Mouse (Mus musculus) kidney, embryonic 14.5 days (tissue): ENCODE measurements around the gene Yipf4. TPM values are rescaled to one million over a fixed set of nuclear protein-coding genes. Genes with fewer than 3 reads are reported as not detected.
"Not testable (repeated sequence)": the region's sequence is repeated elsewhere in the genome, so short reads cannot be mapped to it uniquely, and the experiment has no call there.

Experiments used
- ATAC-seq: fragments of 200-750 bp; cut with Nextera tagmentation; 2 replicates; pipeline ENCODE4 v1.8.0; 2017; ENCODE audit warnings: moderate number of reproducible peaks, mild to moderate bottlenecking, moderate TSS enrichment, moderate library complexity; ENCODE audit not compliant: low FRiP score, low TSS enrichment
- H3K27ac ChIP-seq: fragments of 300-500 bp; sonication (generic); 2 replicates; pipeline ENCODE4 v1.5.1; 2014; ENCODE audit warnings: low read depth, mild to moderate bottlenecking, low read length, moderate library complexity, mixed read lengths
- H3K27me3 ChIP-seq: fragments of 300-500 bp; sonication (generic); 2 replicates; pipeline ENCODE4 v1.6.1; 2014; ENCODE audit warnings: mild to moderate bottlenecking, low read length; ENCODE audit not compliant: control insufficient read depth, insufficient read depth
- H3K36me3 ChIP-seq: fragments of 300-500 bp; sonication (generic); 2 replicates; pipeline ENCODE4 v1.6.1; 2014; ENCODE audit warnings: low read length, mixed read lengths; ENCODE audit not compliant: control insufficient read depth, insufficient read depth
- H3K4me1 ChIP-seq: fragments of 300-500 bp; sonication (generic); 2 replicates; pipeline ENCODE4 v1.6.1; 2014; ENCODE audit warnings: low read length, mixed read lengths; ENCODE audit not compliant: control insufficient read depth, insufficient read depth
- H3K4me2 ChIP-seq: fragments of 300-500 bp; sonication (generic); replicated peaks from 2 replicates; pipeline ENCODE4 v1.6.1; 2014; ENCODE audit warnings: low read depth, mild to moderate bottlenecking, low read length
- H3K4me3 ChIP-seq: fragments of 300-500 bp; sonication (generic); 2 replicates; pipeline ENCODE4 v1.5.1; 2014; ENCODE audit warnings: mild to moderate bottlenecking, low read length
- H3K9ac ChIP-seq: fragments of 300-500 bp; sonication (generic); 2 replicates; pipeline ENCODE4 v1.6.1; 2014; ENCODE audit warnings: low read depth, mild to moderate bottlenecking, low read length, moderate library complexity
- H3K9me3 ChIP-seq: fragments of 300-500 bp; sonication (generic); 2 replicates; pipeline ENCODE4 v1.6.1; 2016; ENCODE audit warnings: low read length; ENCODE audit not compliant: control insufficient read depth
- WGBS: fragments of 180-500 bp; shearing (Covaris S2); extraction: QIAGEN DNeasy Blood & Tissue Kit; methylation state at CpG from one replicate; pipeline ENCODE4 v1.1.7; 2014; 5-methylcytosine and 5-hydroxymethylcytosine counted together
- polyA plus RNA-seq: library from polyadenylated mRNA; unstranded; fragments of >200 nt; fragmentation: Nextera tagmentation; extraction: Ambion mirVana; gene quantifications from 2 replicates; pipeline ENCODE4 v1.2.1, GENCODE M21; 2014

The Yipf4 gene
- polyA plus RNA-seq, 1 experiment from 2014 or later: 72.9 TPM

DNA sequence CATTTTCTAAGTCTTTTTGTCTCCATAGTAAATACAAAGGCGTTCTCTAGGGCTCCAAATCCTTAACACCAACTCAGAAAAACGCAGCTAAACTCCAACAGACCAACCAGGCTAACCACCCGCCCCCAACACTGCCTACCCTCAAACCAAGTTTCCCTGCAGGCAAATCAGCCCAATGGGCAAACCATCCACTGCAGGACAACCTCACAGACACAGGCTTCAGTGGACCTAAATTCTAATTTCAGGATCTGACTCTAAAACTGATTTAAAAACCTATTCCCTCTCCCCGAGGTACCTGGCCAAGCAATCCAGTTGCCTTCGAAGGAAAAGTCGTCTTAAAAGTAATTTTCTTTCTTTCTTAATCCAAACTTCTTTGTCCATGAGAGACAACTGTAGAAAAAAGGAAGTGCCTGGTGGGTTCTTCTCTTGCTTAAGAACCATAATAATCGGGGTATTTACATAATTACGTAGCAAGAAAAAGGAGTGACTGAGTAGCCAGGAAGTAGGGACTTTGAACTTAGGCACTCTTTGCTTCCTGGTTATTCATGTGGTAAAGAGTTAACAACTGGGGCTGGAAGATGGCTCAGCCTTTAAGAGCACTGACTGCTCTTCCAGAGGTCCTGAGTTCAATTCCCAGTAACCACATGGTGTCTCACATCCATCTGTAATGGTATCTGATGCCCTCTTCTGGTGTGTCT, 30.4 kb upstream of the Yipf4 start, which contains the start of gene Nlrc4:
Gene Nlrc4, minus strand, starts transcription at position 432 of the 698 bp plus-strand sequence.
- Histone ChIP-seq H3K4me3 (no peak within 1 kb of the TSS), H3K27ac (no peak within 1 kb of the TSS), H3K4me2 (no peak within 1 kb of the TSS), H3K36me3 (no peaks in the 10 kb centered on the region), H3K4me1 (no peaks in the 10 kb centered on the region), H3K27me3 (no peaks in the 10 kb centered on the region), H3K9ac (no peak within 1 kb of the TSS), H3K9me3 (no peaks in the 10 kb centered on the region)
- WGBS: 63% methylated on average over 8 of the region's 8 CpGs
- no peak for ATAC-seq

DNA sequence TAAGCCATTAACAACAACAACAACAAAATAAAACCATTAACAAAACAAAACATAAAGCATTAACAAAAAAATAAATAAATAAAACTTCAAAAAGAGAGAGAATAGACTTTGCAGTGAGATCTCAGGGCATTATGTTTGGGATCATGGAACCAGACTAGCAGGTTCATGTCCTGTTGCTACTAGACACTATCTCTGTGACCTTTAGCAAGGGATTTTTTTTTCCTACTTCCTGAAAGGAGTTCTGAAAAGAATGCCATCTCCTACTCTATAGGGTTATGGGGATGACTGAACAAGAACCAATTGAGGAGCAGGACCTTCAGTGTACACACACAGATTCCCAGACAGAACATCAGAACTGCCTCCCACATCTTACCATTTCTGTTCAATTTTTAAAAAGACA, 25.8 kb upstream of the Yipf4 start:
- Histone ChIP-seq H3K4me2 (no peak overlapping the region), H3K4me1 (no peaks in the 10 kb centered on the region), H3K27me3 (no peaks in the 10 kb centered on the region), H3K27ac (no peak overlapping the region), H3K9me3 (no peaks in the 10 kb centered on the region), H3K4me3 (no peak overlapping the region), H3K36me3 (no peaks in the 10 kb centered on the region), H3K9ac (no peak overlapping the region)
- no peak for ATAC-seq

DNA sequence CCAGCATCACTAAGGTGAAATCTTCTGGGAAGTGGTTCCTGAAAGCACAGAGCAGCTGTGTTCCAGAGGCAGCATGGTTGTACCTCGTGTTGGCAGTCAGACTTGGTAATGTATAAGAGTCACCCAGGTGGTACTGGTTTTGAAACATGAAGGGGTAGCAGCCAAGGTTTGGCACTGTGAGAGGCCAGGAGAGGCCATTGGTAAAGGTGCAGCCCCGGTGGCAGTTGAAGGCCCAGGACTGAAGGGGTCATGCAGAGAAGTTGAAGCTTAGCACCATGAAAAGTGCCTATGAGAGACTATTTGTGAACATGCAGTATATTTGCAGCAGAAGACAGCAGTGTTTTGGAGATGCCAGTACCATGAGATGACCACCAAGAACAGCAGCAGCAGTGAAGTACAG, 21.3 kb upstream of the Yipf4 start:
- 86% methylated on average over 2 of the region's 2 CpGs for WGBS
- not testable (repeated sequence) for ATAC-seq, H3K9ac ChIP-seq, H3K27me3 ChIP-seq, H3K27ac ChIP-seq, H3K4me1 ChIP-seq, H3K4me3 ChIP-seq, H3K9me3 ChIP-seq, H3K36me3 ChIP-seq, H3K4me2 ChIP-seq

DNA sequence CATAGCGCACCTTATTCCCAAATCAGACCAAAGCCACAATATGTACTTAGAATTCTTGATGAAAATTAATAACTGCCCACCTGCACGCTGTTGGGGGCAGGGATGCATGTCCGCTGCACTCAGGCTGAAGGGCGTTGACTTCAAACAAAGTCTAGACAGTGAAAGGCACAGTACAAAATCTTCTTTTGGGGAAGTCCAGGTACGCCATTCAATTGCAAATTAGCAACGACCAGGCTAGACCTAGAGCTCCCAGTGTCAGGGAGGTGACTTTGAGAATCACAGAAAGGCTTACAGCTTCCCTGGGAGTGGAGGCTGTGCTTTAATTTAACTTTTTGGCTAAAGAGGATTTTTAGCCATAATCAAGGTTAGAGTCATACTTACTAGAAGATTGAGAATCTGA, 19.2 kb upstream of the Yipf4 start:
- H3K9me3 ChIP-seq, H3K4me3 ChIP-seq, H3K36me3 ChIP-seq, ATAC-seq, H3K9ac ChIP-seq, H3K4me2 ChIP-seq, H3K27ac ChIP-seq, H3K4me1 ChIP-seq, H3K27me3 ChIP-seq: not testable (repeated sequence)
- 82% methylated on average over 6 of the region's 6 CpGs for WGBS

DNA sequence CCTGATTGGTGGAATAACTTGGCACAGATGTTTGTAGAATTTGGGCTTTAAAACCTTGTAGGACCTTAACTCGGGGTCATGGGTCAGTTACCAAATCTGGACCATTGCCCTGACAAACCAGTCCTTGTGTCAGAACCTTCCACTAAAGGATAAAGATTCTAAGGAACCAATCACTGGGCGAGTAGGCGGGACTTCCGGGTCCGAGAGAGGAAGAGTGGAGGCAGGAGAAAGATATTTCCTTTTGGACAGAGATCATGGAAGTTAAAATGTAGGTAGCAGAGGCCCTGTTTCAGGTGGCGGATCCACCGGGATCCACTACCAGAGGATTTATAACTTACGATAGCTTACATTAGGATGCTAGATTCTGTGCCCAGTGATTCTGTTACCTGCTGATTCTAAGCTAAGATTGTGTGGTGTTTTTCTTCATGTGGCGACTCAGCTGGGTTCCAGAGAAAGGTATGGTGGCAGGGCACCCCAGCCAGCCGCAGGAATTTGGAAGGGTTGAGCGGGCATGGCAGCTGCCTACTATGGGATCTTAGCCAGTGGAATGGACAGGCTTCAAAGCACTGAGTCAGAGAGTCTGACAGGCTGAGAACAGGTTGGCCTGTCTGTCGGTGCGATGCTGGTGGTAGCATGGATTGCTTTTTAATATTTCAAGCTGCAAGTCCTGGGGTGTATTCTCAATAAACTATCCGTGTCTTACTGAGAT, 8.8 kb upstream of the Yipf4 start:
- Histone ChIP-seq H3K4me1 (no peaks in the 10 kb centered on the region), H3K27me3 (no peaks in the 10 kb centered on the region), H3K4me2 (no peak overlapping the region), H3K9me3 (no peaks in the 10 kb centered on the region), H3K27ac (no peak overlapping the region), H3K9ac (no peak overlapping the region), H3K36me3 (no peaks in the 10 kb centered on the region), H3K4me3 (no peak overlapping the region)
- no peak for ATAC-seq
- 87% methylated on average over 14 of the region's 14 CpGs for WGBS

DNA sequence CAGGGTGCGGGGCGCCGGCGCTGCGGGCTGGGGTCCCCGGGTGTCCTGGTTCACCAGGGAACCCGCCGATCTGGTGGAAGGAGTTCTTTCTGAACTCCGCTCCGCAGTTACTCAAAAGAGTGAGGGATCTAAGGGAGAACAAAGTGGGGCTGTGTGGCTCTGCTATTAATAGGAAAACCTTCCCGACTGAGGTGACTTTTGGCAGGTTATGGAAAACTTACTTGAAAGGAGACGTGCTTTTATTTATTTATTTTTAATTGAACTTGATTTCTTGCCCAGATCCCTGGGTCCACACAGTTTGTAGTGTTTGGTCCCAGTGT, 568 bp downstream of the Yipf4 start:
- Histone ChIP-seq H3K36me3 (peaks cover 21% of the 10 kb centered on the region), H3K27ac (peak overlapping the region; percentile 83), H3K9ac (peak overlapping the region; percentile 89), H3K9me3 (no peaks in the 10 kb centered on the region), H3K27me3 (no peaks in the 10 kb centered on the region), H3K4me2 (peak overlapping the region; percentile 56), H3K4me1 (no peaks in the 10 kb centered on the region), H3K4me3 (peak overlapping the region; percentile 98)
- WGBS: under 1% methylated on average over 12 of the region's 12 CpGs
- ATAC-seq: no peak

DNA sequence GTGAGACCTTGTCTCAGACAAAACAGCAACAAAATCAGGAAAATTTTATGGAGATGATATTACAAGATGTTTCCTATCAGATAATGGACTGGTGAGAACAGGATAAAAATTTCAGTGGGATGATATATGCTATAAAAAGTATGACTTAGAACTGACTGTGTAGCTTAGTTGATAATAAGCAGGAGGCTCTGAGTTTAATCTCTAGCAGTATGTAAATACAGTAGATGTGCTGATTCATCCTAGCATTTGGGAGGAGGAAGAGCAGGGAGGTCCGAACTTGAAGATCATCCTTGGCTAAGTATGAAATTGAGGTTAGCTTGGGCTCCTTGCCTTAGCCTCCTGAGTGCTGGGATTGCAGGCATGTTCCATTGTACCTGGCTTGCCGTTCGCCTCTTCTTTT, 2.3 kb downstream of the Yipf4 start:
- 95% methylated on average over 3 of the region's 3 CpGs for WGBS
- H3K4me2 ChIP-seq: no peak overlapping the region
- H3K4me1 ChIP-seq: no peaks in the 10 kb centered on the region
- no peak overlapping the region for H3K4me3 ChIP-seq
- no peak for ATAC-seq
- H3K27me3 ChIP-seq: no peaks in the 10 kb centered on the region
- H3K9ac ChIP-seq: no peak overlapping the region
- no peak overlapping the region for H3K27ac ChIP-seq
- H3K36me3 ChIP-seq: peaks cover 35% of the 10 kb centered on the region
- no peaks in the 10 kb centered on the region for H3K9me3 ChIP-seq

DNA sequence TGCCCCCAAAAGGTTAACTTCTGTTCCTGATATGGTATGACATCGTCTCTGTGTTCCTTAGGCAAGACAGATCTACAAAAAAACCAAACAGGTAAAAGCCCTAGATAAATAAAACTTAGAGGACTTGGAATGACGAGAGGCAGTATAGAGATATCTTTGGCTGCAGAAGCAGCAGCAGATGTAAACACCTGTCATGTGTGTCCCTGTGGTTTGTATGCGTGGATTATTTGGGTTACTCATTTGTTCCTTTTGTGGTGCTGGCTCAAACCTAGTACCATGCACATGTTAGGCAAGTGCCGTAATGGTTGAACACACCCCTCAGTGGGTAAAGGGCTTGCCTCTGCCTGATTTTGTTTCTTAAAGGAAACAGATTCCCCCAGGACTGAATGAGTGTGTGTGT, 10.9 kb downstream of the Yipf4 start:
- no peak overlapping the region for H3K4me2 ChIP-seq
- H3K9ac ChIP-seq: no peak overlapping the region
- no peak for ATAC-seq
- H3K4me1 ChIP-seq: no peaks in the 10 kb centered on the region
- H3K36me3 ChIP-seq: peaks cover 47% of the 10 kb centered on the region
- H3K4me3 ChIP-seq: no peak overlapping the region
- H3K27me3 ChIP-seq: no peaks in the 10 kb centered on the region
- H3K9me3 ChIP-seq: no peaks in the 10 kb centered on the region
- no peak overlapping the region for H3K27ac ChIP-seq
- WGBS: 89% methylated on average over 4 of the region's 4 CpGs

DNA sequence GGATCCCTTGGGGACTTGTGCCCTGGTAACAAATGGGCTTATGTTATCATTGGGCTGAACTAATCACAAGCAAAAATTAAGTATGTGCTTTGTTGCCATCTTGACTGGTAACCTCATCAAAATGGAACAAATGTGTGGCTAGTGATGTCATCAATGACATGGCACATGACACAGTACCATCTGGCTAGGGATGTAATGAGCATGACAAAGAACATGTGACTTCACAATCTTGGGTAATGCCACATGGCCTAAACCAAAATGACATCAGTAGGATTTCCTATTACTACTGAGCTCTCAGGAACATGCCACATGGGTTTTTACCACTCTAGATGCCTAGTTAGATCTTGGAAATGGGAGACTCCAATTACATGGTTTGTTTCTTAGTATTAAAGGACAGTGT, 11.8 kb downstream of the Yipf4 start:
- H3K4me1 ChIP-seq: no peaks in the 10 kb centered on the region
- H3K27ac ChIP-seq: no peak overlapping the region
- no peak overlapping the region for H3K4me2 ChIP-seq
- peaks cover 40% of the 10 kb centered on the region for H3K36me3 ChIP-seq
- ATAC-seq: no peak
- no peak overlapping the region for H3K9ac ChIP-seq
- no peak overlapping the region for H3K4me3 ChIP-seq
- no peaks in the 10 kb centered on the region for H3K9me3 ChIP-seq
- no peaks in the 10 kb centered on the region for H3K27me3 ChIP-seq
